Mouse (Mus musculus) kidney, postnatal 0 days (tissue): Measurements from ENCODE around the gene Rab3b. TPM values are rescaled to one million over a fixed set of nuclear protein-coding genes. Genes with fewer than 3 reads are reported as not detected.
A peak's percentile ranks its signal among the peaks of the same experiment; 100 is the strongest.

Source experiments
- ATAC-seq: fragments of 200-750 bp; cut with Nextera tagmentation; replicated peaks from 2 replicates; pipeline ENCODE4 v1.8.0; 2017; ENCODE audit warnings: low read depth, moderate number of reproducible peaks, moderate TSS enrichment, moderate library complexity; ENCODE audit not compliant: low FRiP score
- DNase-seq: peaks from one replicate; pipeline ENCODE4 v3.0.0-alpha.2; 2016; ENCODE audit warnings: low spot score
- H3K27ac ChIP-seq: fragments of 300-500 bp; sonication (generic); 2 replicates; pipeline ENCODE4 v1.5.1; 2014; ENCODE audit warnings: mild to moderate bottlenecking
- H3K27me3 ChIP-seq: fragments of 300-500 bp; sonication (generic); 2 replicates; pipeline ENCODE4 v1.6.1; 2014; ENCODE audit warnings: low read length, mixed read lengths; ENCODE audit not compliant: insufficient read depth
- H3K36me3 ChIP-seq: fragments of 300-500 bp; sonication (generic); 2 replicates; pipeline ENCODE4 v1.6.1; 2014; ENCODE audit warnings: low read length, mixed read lengths; ENCODE audit not compliant: insufficient read depth
- H3K4me1 ChIP-seq: fragments of 300-500 bp; sonication (generic); replicated peaks from 2 replicates; pipeline ENCODE4 v1.6.1; 2014; ENCODE audit warnings: antibody characterized with exemption, low read length, mixed read lengths; ENCODE audit not compliant: insufficient read depth
- H3K4me2 ChIP-seq: fragments of 300-500 bp; sonication (generic); 2 replicates; pipeline ENCODE4 v1.6.1; 2014; ENCODE audit warnings: mild to moderate bottlenecking, low read length, moderate library complexity, mixed read lengths
- H3K4me3 ChIP-seq: fragments of 300-500 bp; sonication (generic); replicated peaks from 2 replicates; pipeline ENCODE4 v1.5.1; 2014; ENCODE audit warnings: low read depth, low read length
- H3K9ac ChIP-seq: fragments of 300-500 bp; sonication (generic); 2 replicates; pipeline ENCODE4 v1.6.1; 2014; ENCODE audit warnings: low read depth, low read length
- H3K9me3 ChIP-seq: fragments of 300-500 bp; sonication (generic); replicated peaks from 2 replicates; pipeline ENCODE4 v1.6.1; 2016; ENCODE audit warnings: low read length, inconsistent platforms, mixed read lengths
- CTCF ChIP-seq: IDR thresholded peaks from 2 replicates; pipeline ENCODE4 v1.5.1; 2016; ENCODE audit warnings: antibody characterized with exemption, low read depth, mild to moderate bottlenecking, moderate library complexity
- WGBS: fragments of 180-500 bp; shearing (Covaris S2); extraction: QIAGEN DNeasy Blood & Tissue Kit; methylation state at CpG from one replicate; pipeline ENCODE4 v1.1.7; 2014; 5-methylcytosine and 5-hydroxymethylcytosine counted together
- polyA plus RNA-seq: library from polyadenylated mRNA; unstranded; fragments of >200 nt; fragmentation: Nextera tagmentation; extraction: Ambion mirVana; gene quantifications from 2 replicates; pipeline ENCODE4 v1.2.1, GENCODE M21; 2015

Gene Rab3b
- polyA plus RNA-seq, 1 experiment from 2014 or later = 36.1 TPM

GRCm38 (mm10) chr4:108883815-108884214 is 5.0 kb downstream of the Rab3b start:
- TF ChIP-seq CTCF = no peak
- ATAC-seq (no peak), DNase-seq (no peak)
- Histone ChIP-seq H3K4me1 (no peaks in the 10 kb centered on the region), H3K27ac (no peak overlapping the region), H3K4me3 (no peak overlapping the region), H3K9me3 (no peaks in the 10 kb centered on the region), H3K4me2 (no peak overlapping the region), H3K9ac (no peak overlapping the region), H3K27me3 (no peaks in the 10 kb centered on the region), H3K36me3 (no peaks in the 10 kb centered on the region)
- WGBS = 63% methylated on average over 13 of the region's 13 CpGs

GRCm38 (mm10) chr4:108887456-108887855 is 8.6 kb downstream of the Rab3b start:
- no peaks in the 10 kb centered on the region for H3K9me3 ChIP-seq
- no peak for ATAC-seq
- no peak overlapping the region for H3K4me2 ChIP-seq
- TF ChIP-seq CTCF = no peak
- no peaks in the 10 kb centered on the region for H3K4me1 ChIP-seq
- no peak overlapping the region for H3K4me3 ChIP-seq
- WGBS = 86% methylated on average over 4 of the region's 4 CpGs
- no peaks in the 10 kb centered on the region for H3K27me3 ChIP-seq
- no peaks in the 10 kb centered on the region for H3K36me3 ChIP-seq
- no peak overlapping the region for H3K9ac ChIP-seq
- DNase-seq = no peak
- no peak overlapping the region for H3K27ac ChIP-seq

GRCm38 (mm10) chr4:108890876-108891275 is 12.0 kb downstream of the Rab3b start:
- Histone ChIP-seq H3K4me3 (no peak overlapping the region), H3K4me2 (no peak overlapping the region), H3K4me1 (no peaks in the 10 kb centered on the region), H3K9ac (no peak overlapping the region), H3K27ac (no peak overlapping the region), H3K9me3 (no peaks in the 10 kb centered on the region), H3K27me3 (no peaks in the 10 kb centered on the region), H3K36me3 (no peaks in the 10 kb centered on the region)
- 90% methylated on average over 6 of the region's 6 CpGs for WGBS
- no peak for DNase-seq
- ATAC-seq = no peak
- TF ChIP-seq CTCF = no peak

GRCm38 (mm10) chr4:108900421-108900820 is 21.6 kb downstream of the Rab3b start:
- Histone ChIP-seq H3K36me3 (no peaks in the 10 kb centered on the region), H3K27me3 (no peaks in the 10 kb centered on the region), H3K4me3 (no peak overlapping the region), H3K9me3 (no peaks in the 10 kb centered on the region), H3K4me2 (no peak overlapping the region), H3K4me1 (no peaks in the 10 kb centered on the region), H3K27ac (no peak overlapping the region), H3K9ac (no peak overlapping the region)
- ATAC-seq = no peak
- no peak for TF ChIP-seq CTCF
- no peak for DNase-seq
- 87% methylated on average over 7 of the region's 7 CpGs for WGBS

- Histone ChIP-seq H3K4me3 (no peak overlapping the region), H3K9me3 (no peaks in the 10 kb centered on the region), H3K27ac (no peak overlapping the region), H3K4me1 (no peaks in the 10 kb centered on the region), H3K4me2 (no peak overlapping the region), H3K9ac (no peak overlapping the region), H3K36me3 (no peaks in the 10 kb centered on the region), H3K27me3 (no peaks in the 10 kb centered on the region)
- TF ChIP-seq CTCF = no peak
- ATAC-seq (no peak), DNase-seq (no peak)
- 88% methylated on average over 9 of the region's 9 CpGs for WGBS
Observed at GRCm38 (mm10) chr4:108902886-108903285, 24.0 kb downstream of the Rab3b start.

GRCm38 (mm10) chr4:108903346-108903745 is 24.5 kb downstream of the Rab3b start:
- WGBS = 93% methylated on average over 9 of the region's 9 CpGs
- ATAC-seq = no peak
- no peak for TF ChIP-seq CTCF

GRCm38 (mm10) chr4:108904076-108904475 is 25.2 kb downstream of the Rab3b start:
- Histone ChIP-seq H3K36me3 (no peaks in the 10 kb centered on the region), H3K9me3 (no peaks in the 10 kb centered on the region), H3K27me3 (no peaks in the 10 kb centered on the region), H3K27ac (no peak overlapping the region), H3K4me3 (no peak overlapping the region), H3K4me2 (no peak overlapping the region), H3K9ac (no peak overlapping the region), H3K4me1 (no peaks in the 10 kb centered on the region)
- TF ChIP-seq CTCF = no peak
- ATAC-seq (no peak), DNase-seq (peak; percentile 15)
- 35% methylated on average over 6 of the region's 6 CpGs for WGBS

More at GRCm38 (mm10) chr4:108903346-108903745, 24.5 kb downstream of the Rab3b start:
- Histone ChIP-seq H3K36me3 (no peaks in the 10 kb centered on the region), H3K27ac (no peak overlapping the region), H3K27me3 (no peaks in the 10 kb centered on the region), H3K4me3 (no peak overlapping the region), H3K9ac (no peak overlapping the region), H3K4me2 (no peak overlapping the region), H3K4me1 (no peaks in the 10 kb centered on the region), H3K9me3 (no peaks in the 10 kb centered on the region)
- no peak for DNase-seq
